Mouse (Mus musculus): ENCODE measurements around the gene Gm13212. TPM values are rescaled to one million over a fixed set of nuclear protein-coding genes. Genes with fewer than 3 reads are reported as not detected.
"Not testable (repeated sequence)": the region's sequence is repeated elsewhere in the genome, so short reads cannot be mapped to it uniquely, and the experiment has no call there.

The Gm13212 gene
- total and polyA plus RNA-seq, 3 experiments, result 11.6 to 20.4 TPM; not detected in 1

DNA sequence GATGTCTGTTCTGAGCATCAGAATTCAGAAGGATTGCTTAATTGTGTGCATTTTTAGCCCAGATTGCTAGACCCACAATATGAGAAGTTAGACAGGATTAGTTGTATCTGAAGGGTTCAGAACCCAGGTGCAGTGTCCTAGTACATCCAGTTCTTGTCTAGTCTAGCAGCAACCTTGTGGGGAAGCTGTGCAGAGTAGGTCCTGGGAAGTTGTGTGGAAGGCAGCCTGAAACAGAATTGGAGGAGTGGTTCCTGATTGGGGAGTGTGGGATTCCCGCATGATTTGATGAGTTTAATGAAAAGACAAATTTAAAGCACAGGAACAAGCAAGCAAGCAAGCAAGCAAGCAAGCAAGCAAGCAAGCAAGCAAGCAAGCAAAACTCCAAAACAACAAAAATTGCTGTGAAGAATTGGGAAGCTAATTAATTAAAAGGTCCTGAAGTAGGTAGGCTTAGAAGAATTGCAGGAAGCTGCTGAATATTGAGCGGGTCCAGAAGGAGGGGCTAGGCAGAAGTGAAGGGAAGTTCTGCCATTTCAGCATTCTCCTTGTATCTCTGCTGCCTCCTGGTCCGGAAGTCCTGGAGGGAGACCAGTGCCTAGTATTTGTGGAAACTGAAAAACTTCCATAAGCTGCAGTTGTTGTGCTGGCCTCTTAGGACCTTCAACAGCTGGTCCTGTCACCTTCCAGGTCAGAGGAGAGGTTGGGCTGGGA, 20.7 kb upstream of the Gm13212 start:
- H3K4me3 ChIP-seq (ENCODE audit: control insufficient read depth in 1 of 2, insufficient read depth in 1 of 2, low read depth in 2 of 2, low read length in 2 of 2), result no peak overlapping the region
- H3K9me3 ChIP-seq (replicated peaks; ENCODE audit: insufficient read depth, low read length), result peaks cover 2% of the 10 kb centered on the region; the same call in 1 of the 2 replicates

DNA sequence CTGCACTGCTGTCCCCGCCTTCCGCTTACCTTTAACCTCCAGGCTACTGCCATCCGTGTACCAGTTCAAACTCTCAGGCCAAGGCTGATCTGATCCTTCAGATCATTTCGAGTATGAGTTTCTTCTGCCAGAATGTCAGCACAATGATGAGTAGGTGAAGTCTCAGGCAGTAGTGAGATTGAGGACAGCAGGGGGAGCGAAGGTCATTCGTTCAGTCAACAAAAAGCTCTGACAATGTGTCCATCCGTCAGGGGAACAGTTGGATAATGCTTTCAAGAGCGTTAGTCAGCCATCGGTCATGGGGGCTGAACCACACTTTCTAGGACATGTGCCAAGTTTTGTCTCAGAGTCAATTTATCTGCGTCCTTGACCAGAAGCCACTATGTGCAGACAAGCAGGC, 14.5 kb upstream of the Gm13212 start:
- not testable (repeated sequence) for H3K4me1 ChIP-seq (ENCODE audit: control insufficient read depth in 1 of 2, insufficient read depth in 2 of 2, low read length in 2 of 2); H3K27ac ChIP-seq (ENCODE audit: control insufficient read depth, low read depth, low read length); H3K4me3 ChIP-seq (ENCODE audit: control insufficient read depth in 1 of 2, insufficient read depth in 1 of 2, low read depth in 2 of 2, low read length in 2 of 2); H3K36me3 ChIP-seq (ENCODE audit: control insufficient read depth in 1 of 2, insufficient read depth in 2 of 2, low read length in 2 of 2); H3K79me2 ChIP-seq (ENCODE audit: control insufficient read depth, insufficient read depth, low read length, poor library complexity); H3K27me3 ChIP-seq (ENCODE audit: control insufficient read depth in 1 of 2, insufficient read depth in 2 of 2, low read length in 2 of 2); DNase-seq (ENCODE audit: low read depth, low spot score); H3K9ac ChIP-seq (ENCODE audit: control insufficient read depth, low read depth, low read length, poor library complexity, severe bottlenecking); H3K9me3 ChIP-seq (replicated peaks; ENCODE audit: insufficient read depth, low read length)

More for the DNA sequence above, 20.7 kb upstream of the Gm13212 start:
- no peaks in the 10 kb centered on the region for H3K79me2 ChIP-seq (ENCODE audit: control insufficient read depth, insufficient read depth, low read length, poor library complexity)
- no peaks in the 10 kb centered on the region for H3K4me1 ChIP-seq (ENCODE audit: control insufficient read depth in 1 of 2, insufficient read depth in 2 of 2, low read length in 2 of 2)
- H3K27me3 ChIP-seq (ENCODE audit: control insufficient read depth in 1 of 2, insufficient read depth in 2 of 2, low read length in 2 of 2), result no peaks in the 10 kb centered on the region
- no peak for TF ChIP-seq SMC3 (IDR thresholded peaks at IDR 0.05; ENCODE audit: low read depth, low read length)
- no peak for TF ChIP-seq POLR2AphosphoS5 (IDR thresholded peaks at IDR 0.05; ENCODE audit: borderline replicate concordance, low read depth, low read length)
- no peak for TF ChIP-seq USF1 (IDR thresholded peaks at IDR 0.05; ENCODE audit: low read depth, low read length)
- no peak for DNase-seq (ENCODE audit: low read depth, low spot score)
- no peak overlapping the region for H3K27ac ChIP-seq (ENCODE audit: control insufficient read depth, low read depth, low read length)
- H3K9ac ChIP-seq (ENCODE audit: control insufficient read depth, low read depth, low read length, poor library complexity, severe bottlenecking), result no peak overlapping the region
- no peaks in the 10 kb centered on the region for H3K36me3 ChIP-seq (ENCODE audit: control insufficient read depth in 1 of 2, insufficient read depth in 2 of 2, low read length in 2 of 2)

DNA sequence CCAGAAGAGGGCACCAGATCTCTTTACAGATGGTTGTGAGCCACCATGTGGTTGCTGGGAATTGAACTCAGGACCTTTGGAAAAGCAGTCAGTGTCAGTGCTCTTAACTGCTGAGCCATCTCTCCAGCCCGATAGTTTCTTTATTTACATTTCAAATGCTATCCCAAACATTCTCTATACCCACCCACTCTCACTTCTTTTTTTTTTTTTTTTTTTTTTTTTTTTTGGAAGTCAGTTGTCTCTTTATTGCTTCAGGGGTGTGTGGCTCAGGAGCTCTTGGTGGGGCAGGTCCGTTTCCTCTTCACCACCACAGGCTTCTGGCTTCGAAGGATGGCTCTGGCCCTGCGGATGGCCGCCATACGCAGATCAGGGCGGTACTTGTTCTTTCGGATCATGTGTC, 8.3 kb upstream of the Gm13212 start:
- not testable (repeated sequence) for H3K27ac ChIP-seq (ENCODE audit: control insufficient read depth, low read depth, low read length); DNase-seq (ENCODE audit: low read depth, low spot score); H3K4me3 ChIP-seq (ENCODE audit: control insufficient read depth in 1 of 2, insufficient read depth in 1 of 2, low read depth in 2 of 2, low read length in 2 of 2); H3K9me3 ChIP-seq (replicated peaks; ENCODE audit: insufficient read depth, low read length); H3K36me3 ChIP-seq (ENCODE audit: control insufficient read depth in 1 of 2, insufficient read depth in 2 of 2, low read length in 2 of 2); H3K9ac ChIP-seq (ENCODE audit: control insufficient read depth, low read depth, low read length, poor library complexity, severe bottlenecking); H3K4me1 ChIP-seq (ENCODE audit: control insufficient read depth in 1 of 2, insufficient read depth in 2 of 2, low read length in 2 of 2); H3K79me2 ChIP-seq (ENCODE audit: control insufficient read depth, insufficient read depth, low read length, poor library complexity); H3K27me3 ChIP-seq (ENCODE audit: control insufficient read depth in 1 of 2, insufficient read depth in 2 of 2, low read length in 2 of 2)

DNA sequence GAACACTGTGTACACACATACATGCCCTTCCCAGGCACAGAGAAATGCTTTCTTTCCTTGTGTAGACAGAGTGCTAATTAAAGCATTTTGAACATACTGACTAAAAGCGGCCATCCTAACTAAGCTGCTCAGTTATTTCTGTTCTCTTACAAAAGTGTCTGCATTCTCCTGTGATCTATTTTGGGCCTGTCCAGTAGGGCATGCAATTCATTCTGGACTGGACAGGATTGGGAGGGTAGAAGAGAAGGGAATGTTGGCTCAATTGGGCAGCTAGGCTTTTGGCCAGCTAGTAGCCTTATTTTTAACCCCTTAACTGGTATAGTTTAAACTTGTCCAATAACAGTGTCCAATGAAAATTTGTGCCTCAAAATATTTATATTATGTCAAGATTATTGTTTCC, 4.6 kb upstream of the Gm13212 start:
- H3K27ac ChIP-seq (ENCODE audit: control insufficient read depth, low read depth, low read length); DNase-seq (ENCODE audit: low read depth, low spot score); H3K79me2 ChIP-seq (ENCODE audit: control insufficient read depth, insufficient read depth, low read length, poor library complexity); H3K9me3 ChIP-seq (replicated peaks; ENCODE audit: insufficient read depth, low read length); H3K4me3 ChIP-seq (ENCODE audit: control insufficient read depth in 1 of 2, insufficient read depth in 1 of 2, low read depth in 2 of 2, low read length in 2 of 2); H3K36me3 ChIP-seq (ENCODE audit: control insufficient read depth in 1 of 2, insufficient read depth in 2 of 2, low read length in 2 of 2); H3K9ac ChIP-seq (ENCODE audit: control insufficient read depth, low read depth, low read length, poor library complexity, severe bottlenecking); H3K27me3 ChIP-seq (ENCODE audit: control insufficient read depth in 1 of 2, insufficient read depth in 2 of 2, low read length in 2 of 2); H3K4me1 ChIP-seq (ENCODE audit: control insufficient read depth in 1 of 2, insufficient read depth in 2 of 2, low read length in 2 of 2): not testable (repeated sequence)

DNA sequence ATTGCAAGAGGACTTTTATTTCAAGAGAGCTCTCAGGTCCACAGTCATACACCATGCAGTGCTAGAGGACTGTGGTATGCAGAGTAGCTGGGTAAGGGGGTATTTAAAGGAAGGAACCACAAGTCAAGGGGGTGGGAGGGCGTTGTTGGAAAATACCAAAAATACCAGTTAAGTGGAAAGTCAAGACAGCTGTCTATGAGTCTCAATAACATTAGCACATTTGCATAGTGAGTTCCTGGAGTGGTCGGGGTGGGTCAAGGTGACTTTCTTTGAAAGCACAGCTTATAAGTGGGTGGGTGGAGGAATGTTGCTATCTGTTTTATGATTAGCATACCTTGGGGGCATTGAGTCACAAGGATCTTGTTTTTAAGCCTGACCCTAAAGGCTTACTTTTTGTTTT, 1.1 kb downstream of the Gm13212 start:
- Histone ChIP-seq H3K9ac (ENCODE audit: control insufficient read depth, low read depth, low read length, poor library complexity, severe bottlenecking) (peak overlapping the region; percentile 63), H3K4me3 (ENCODE audit: control insufficient read depth in 1 of 2, insufficient read depth in 1 of 2, low read depth in 2 of 2, low read length in 2 of 2) (peak overlapping the region; percentile 69 to 77), H3K27ac (ENCODE audit: control insufficient read depth, low read depth, low read length) (0 out of 2 replicates have a peak overlapping the region, but pooled peaks have one; percentile 27)
- DNase-seq (ENCODE audit: low read depth, low spot score); H3K27me3 ChIP-seq (ENCODE audit: control insufficient read depth in 1 of 2, insufficient read depth in 2 of 2, low read length in 2 of 2); H3K36me3 ChIP-seq (ENCODE audit: control insufficient read depth in 1 of 2, insufficient read depth in 2 of 2, low read length in 2 of 2); H3K9me3 ChIP-seq (replicated peaks; ENCODE audit: insufficient read depth, low read length); H3K4me1 ChIP-seq (ENCODE audit: control insufficient read depth in 1 of 2, insufficient read depth in 2 of 2, low read length in 2 of 2); H3K79me2 ChIP-seq (ENCODE audit: control insufficient read depth, insufficient read depth, low read length, poor library complexity): not testable (repeated sequence)

DNA sequence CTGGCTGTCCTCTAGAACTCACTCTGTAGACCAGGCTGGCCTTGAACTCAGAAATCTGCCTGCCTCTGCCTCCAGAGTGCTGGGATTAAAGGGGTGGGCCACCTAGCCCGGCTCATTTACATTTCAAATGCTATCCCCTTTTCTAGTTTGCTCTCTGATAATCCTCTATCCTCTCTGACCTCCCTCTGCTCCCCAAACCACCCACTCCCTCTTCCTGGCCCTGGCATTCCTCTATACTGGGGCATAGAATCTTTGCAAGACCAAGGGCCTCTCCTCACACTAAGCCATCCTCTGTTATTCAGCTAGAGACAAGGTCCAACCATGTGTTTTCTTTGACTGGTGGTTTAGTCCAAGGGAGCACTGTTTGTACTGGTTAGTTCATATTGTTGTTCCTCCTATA, 9.2 kb downstream of the Gm13212 start:
- H3K79me2 ChIP-seq (ENCODE audit: control insufficient read depth, insufficient read depth, low read length, poor library complexity); H3K9me3 ChIP-seq (replicated peaks; ENCODE audit: insufficient read depth, low read length); H3K27me3 ChIP-seq (ENCODE audit: control insufficient read depth in 1 of 2, insufficient read depth in 2 of 2, low read length in 2 of 2); H3K4me1 ChIP-seq (ENCODE audit: control insufficient read depth in 1 of 2, insufficient read depth in 2 of 2, low read length in 2 of 2); H3K4me3 ChIP-seq (ENCODE audit: control insufficient read depth in 1 of 2, insufficient read depth in 1 of 2, low read depth in 2 of 2, low read length in 2 of 2); H3K9ac ChIP-seq (ENCODE audit: control insufficient read depth, low read depth, low read length, poor library complexity, severe bottlenecking); H3K27ac ChIP-seq (ENCODE audit: control insufficient read depth, low read depth, low read length); DNase-seq (ENCODE audit: low read depth, low spot score): not testable (repeated sequence)
- H3K36me3 ChIP-seq (ENCODE audit: control insufficient read depth in 1 of 2, insufficient read depth in 2 of 2, low read length in 2 of 2), result peaks cover 0 to 21% of the 10 kb centered on the region in 2 experiments; a peak in 2 of 4 replicates

DNA sequence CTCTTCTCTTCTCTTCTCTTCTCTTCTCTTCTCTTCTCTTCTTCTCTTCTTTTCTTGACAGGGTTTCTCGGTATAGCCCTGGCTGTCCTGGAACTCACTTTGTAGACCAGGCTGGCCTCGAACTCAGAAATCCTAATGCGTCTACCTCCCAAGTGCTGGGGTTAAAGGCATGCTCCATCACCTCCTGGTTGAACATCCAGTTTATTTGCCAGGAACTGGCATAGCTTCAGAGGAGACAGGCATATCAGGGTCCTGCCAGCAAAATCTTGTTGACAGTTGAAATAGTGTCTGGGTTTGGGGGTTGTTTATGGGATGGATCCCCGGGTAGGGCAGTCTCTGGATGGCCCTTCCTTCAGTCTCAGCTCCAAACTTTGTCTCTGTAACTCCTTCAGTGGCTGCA, 9.8 kb downstream of the Gm13212 start:
- not testable (repeated sequence) for H3K79me2 ChIP-seq (ENCODE audit: control insufficient read depth, insufficient read depth, low read length, poor library complexity); H3K4me3 ChIP-seq (ENCODE audit: control insufficient read depth in 1 of 2, insufficient read depth in 1 of 2, low read depth in 2 of 2, low read length in 2 of 2); DNase-seq (ENCODE audit: low read depth, low spot score); H3K4me1 ChIP-seq (ENCODE audit: control insufficient read depth in 1 of 2, insufficient read depth in 2 of 2, low read length in 2 of 2); H3K9me3 ChIP-seq (replicated peaks; ENCODE audit: insufficient read depth, low read length); H3K27me3 ChIP-seq (ENCODE audit: control insufficient read depth in 1 of 2, insufficient read depth in 2 of 2, low read length in 2 of 2); H3K9ac ChIP-seq (ENCODE audit: control insufficient read depth, low read depth, low read length, poor library complexity, severe bottlenecking); H3K27ac ChIP-seq (ENCODE audit: control insufficient read depth, low read depth, low read length)
- peaks cover 0 to 21% of the 10 kb centered on the region in 2 experiments; a peak in 2 of 4 replicates for H3K36me3 ChIP-seq (ENCODE audit: control insufficient read depth in 1 of 2, insufficient read depth in 2 of 2, low read length in 2 of 2)
